Mouse (Mus musculus) hematopoietic stem cell, adult 5-6 weeks (primary cell): ENCODE results near the gene Pbx3. TPM values are rescaled to one million over a fixed set of nuclear protein-coding genes. Genes with fewer than 3 reads are reported as not detected.

Experiments used
- ATAC-seq, 2 experiments: fragments of 125-278 bp in 1 of 2; replicated peaks in 1 of 2; 2 replicates each; pipeline ENCODE4 v1.8.0; 2016 to 2017; ENCODE audit warnings: inconsistent platforms in 2 of 2, mild to moderate bottlenecking in 2 of 2, moderate number of reproducible peaks in 2 of 2, low read depth in 1 of 2, moderate TSS enrichment in 1 of 2; ENCODE audit not compliant: low FRiP score in 2 of 2, poor library complexity in 2 of 2, severe bottlenecking in 2 of 2, insufficient read depth in 1 of 2, low TSS enrichment in 1 of 2
- total RNA-seq: library from RNA; stranded (forward); fragments of 172-1452, 232-1000 nt; gene quantifications from 2 replicates; pipeline ENCODE4 v1.2.3, GENCODE M21; 2017

Gene Pbx3
- total RNA-seq, 1 experiment from 2014 or later: 13.1 TPM

DNA sequence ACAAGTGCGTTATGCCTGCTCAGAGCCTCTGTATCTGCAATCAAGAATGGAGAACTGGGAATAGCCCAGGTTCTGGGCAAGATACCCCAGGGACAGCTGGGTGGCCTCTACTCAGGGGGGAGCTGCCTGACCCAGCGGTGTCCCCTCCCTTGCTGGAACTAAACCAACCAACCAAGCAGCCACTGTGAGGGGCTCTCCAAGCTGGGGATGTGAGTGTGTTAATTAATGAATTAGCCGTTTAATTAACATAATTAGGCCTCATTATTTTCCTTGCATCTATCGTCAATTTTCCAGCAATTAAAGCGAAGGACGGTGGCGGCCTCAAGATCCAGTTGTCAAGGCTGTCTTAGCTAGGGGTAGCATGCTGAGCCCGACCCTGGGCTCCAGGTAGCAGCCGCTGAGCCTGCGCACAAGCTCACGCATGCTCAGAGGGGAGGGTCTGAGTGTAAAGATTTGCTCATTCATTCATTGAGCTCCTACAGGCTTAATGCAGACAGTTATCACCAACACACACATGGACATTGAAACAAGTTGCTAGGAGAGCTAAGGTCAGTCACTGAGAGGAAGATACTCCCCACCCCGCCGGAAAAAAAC is 243.2 kb downstream of the Pbx3 start:
- no peak for ATAC-seq

- no peak for ATAC-seq
Measured at GRCm38 (mm10) chr2:34127871-34128270, 245.1 kb downstream of the Pbx3 start.

GRCm38 (mm10) chr2:34123896-34124295 is 249.0 kb downstream of the Pbx3 start:
- ATAC-seq: no peak

Other genes starting within 250 kb of the Pbx3 start
- 52.3 and 59.8 TPM in 2 replicates for gene Mapkap1, start 33.6 kb upstream of the Pbx3 start, total RNA-seq